Mouse (Mus musculus) cortical plate, adult 2 months (tissue): ENCODE data around the gene Arhgap9.

Experiments used
- CTCF ChIP-seq: fragments of 200-500 bp; IDR thresholded peaks from 2 replicates; pipeline ENCODE4 v1.5.1; 2011; ENCODE audit warnings: mild to moderate bottlenecking, control low read depth, low read length; ENCODE audit not compliant: insufficient read depth; ENCODE audit errors: extremely low read depth
- POLR2A ChIP-seq: fragments of 200-500 bp; IDR thresholded peaks from 2 replicates; pipeline ENCODE4 v1.6.1; 2011; ENCODE audit warnings: mild to moderate bottlenecking, low read length, control low read depth; ENCODE audit not compliant: insufficient read depth; ENCODE audit errors: extremely low read depth

DNA sequence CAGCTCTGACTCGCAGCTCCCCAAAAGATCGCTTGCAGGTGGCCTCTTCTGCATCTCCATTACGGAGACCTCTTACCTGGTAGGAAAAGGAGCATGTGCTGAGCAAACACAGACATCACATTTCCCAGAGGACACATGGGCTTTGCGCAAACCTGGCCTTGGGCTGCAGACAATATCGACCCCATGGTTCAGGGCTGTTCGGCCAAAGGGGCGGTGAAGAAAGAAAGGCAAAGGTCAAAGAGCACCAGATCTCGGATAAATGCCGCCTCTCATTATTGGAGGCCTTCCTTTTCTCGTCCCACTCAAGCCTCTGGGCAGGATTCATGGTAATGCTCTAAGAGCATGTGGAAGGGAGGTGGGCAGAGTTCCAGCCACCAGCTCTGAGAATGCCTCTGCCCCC is 33.6 kb downstream of the Arhgap9 start:
- TF ChIP-seq CTCF (no peak), POLR2A (no peak)
